Mouse (Mus musculus) liver, embryonic 15.5 days (tissue): ENCODE measurements around the gene Dennd6b. TPM values are rescaled to one million over a fixed set of nuclear protein-coding genes. Genes with fewer than 3 reads are reported as not detected.
A peak's percentile ranks its signal among the peaks of the same experiment; 100 is the strongest.

Source experiments
- ATAC-seq: fragments of 200-750 bp; cut with Nextera tagmentation; 2 replicates; pipeline ENCODE4 v1.8.0; 2017; ENCODE audit warnings: moderate number of reproducible peaks, mild to moderate bottlenecking, moderate library complexity; ENCODE audit not compliant: insufficient read depth
- H3K27ac ChIP-seq: fragments of 300-500 bp; sonication (generic); replicated peaks from 2 replicates; pipeline ENCODE4 v1.5.1; 2015; ENCODE audit warnings: mild to moderate bottlenecking, inconsistent platforms
- H3K27me3 ChIP-seq: fragments of 300-500 bp; sonication (generic); 2 replicates; pipeline ENCODE4 v1.6.1; 2015; ENCODE audit warnings: mild to moderate bottlenecking, inconsistent platforms
- H3K36me3 ChIP-seq: fragments of 300-500 bp; sonication (generic); replicated peaks from 2 replicates; pipeline ENCODE4 v1.6.1; 2015; ENCODE audit warnings: moderate library complexity, mild to moderate bottlenecking, inconsistent platforms
- H3K4me1 ChIP-seq: fragments of 300-500 bp; sonication (generic); replicated peaks from 2 replicates; pipeline ENCODE4 v1.6.1; 2015; ENCODE audit warnings: inconsistent platforms
- H3K4me2 ChIP-seq: fragments of 300-500 bp; sonication (generic); 2 replicates; pipeline ENCODE4 v1.6.1; 2015; ENCODE audit warnings: moderate library complexity, mild to moderate bottlenecking, inconsistent platforms
- H3K4me3 ChIP-seq: fragments of 300-500 bp; sonication (generic); replicated peaks from 2 replicates; pipeline ENCODE4 v1.5.1; 2015; ENCODE audit warnings: mild to moderate bottlenecking, inconsistent platforms
- H3K9ac ChIP-seq: fragments of 300-500 bp; sonication (generic); 2 replicates; pipeline ENCODE4 v1.6.1; 2015; ENCODE audit warnings: moderate library complexity, mild to moderate bottlenecking, inconsistent platforms
- H3K9me3 ChIP-seq: fragments of 300-500 bp; sonication (generic); replicated peaks from 2 replicates; pipeline ENCODE4 v1.6.1; 2016; ENCODE audit warnings: inconsistent platforms
- WGBS: fragments of 180-500 bp; shearing (Covaris S2); methylation state at CpG from one replicate; pipeline ENCODE4 v1.1.7; 2015; ENCODE audit warnings: mixed read lengths; ENCODE audit not compliant: insufficient replicate concordance; 5-methylcytosine and 5-hydroxymethylcytosine counted together
- polyA plus RNA-seq: library from polyadenylated mRNA; unstranded; fragments of >200 nt; fragmentation: Nextera tagmentation; extraction: Ambion mirVana; gene quantifications from 2 replicates; pipeline ENCODE4 v1.2.1, GENCODE M21; 2015

Gene Dennd6b
- polyA plus RNA-seq, 1 experiment from 2014 or later, result 3.5 TPM

DNA sequence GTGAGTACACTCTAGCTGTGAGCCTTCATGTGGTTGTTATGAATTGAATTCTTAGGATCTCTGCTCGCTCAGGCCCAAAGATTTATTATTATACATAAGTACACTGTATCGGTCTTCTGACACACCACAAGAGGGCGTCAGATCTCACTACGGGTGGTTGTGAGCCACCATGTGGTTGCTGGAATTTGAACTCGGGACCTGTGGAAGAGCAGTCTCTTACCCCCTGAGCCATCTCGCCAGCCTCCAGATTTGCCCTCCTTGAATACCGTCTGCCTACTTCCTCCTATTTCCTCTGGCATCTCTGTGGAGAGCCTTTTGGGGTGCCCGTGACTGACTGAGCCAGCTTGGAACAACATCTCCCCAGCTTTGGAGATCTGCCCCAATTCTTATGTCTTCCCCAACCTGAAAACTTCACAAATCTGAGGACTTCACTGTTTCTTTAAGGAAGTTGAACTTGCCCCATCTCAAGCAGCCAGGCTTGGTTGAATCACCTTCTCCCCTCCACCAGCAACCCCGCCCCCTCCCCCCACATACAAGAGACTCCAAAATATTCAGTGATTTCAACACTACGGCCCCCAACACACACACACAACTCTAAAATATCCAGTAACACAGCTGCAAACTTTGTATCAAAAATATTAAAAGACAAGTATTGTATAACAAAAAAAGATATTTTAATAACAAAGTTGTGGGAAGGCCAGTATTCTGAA, 14.6 kb downstream of the Dennd6b start:
- peak overlapping the region; percentile 64; the same call in 1 of the 2 replicates for H3K4me2 ChIP-seq
- H3K36me3 ChIP-seq, result no peaks in the 10 kb centered on the region
- ATAC-seq, result no peak
- WGBS, result 32% methylated on average over 10 of the region's 10 CpGs
- no peak overlapping the region for H3K4me3 ChIP-seq
- no peaks in the 10 kb centered on the region for H3K9me3 ChIP-seq
- no peak overlapping the region for H3K9ac ChIP-seq
- H3K27me3 ChIP-seq, result peaks cover 67% of the 10 kb centered on the region
- peak overlapping the region; percentile 29; the same call in 1 of the 2 replicates for H3K27ac ChIP-seq
- peaks cover 39% of the 10 kb centered on the region for H3K4me1 ChIP-seq

GRCm38 (mm10) chr15:89180571-89181229, 15.6 kb downstream of the Dennd6b start, which contains the start of gene Plxnb2:
Plxnb2 (minus strand) TSS chr15:89180788.
- peak within 1 kb of the TSS; percentile 59 for H3K4me3 ChIP-seq
- H3K9me3 ChIP-seq, result no peaks in the 10 kb centered on the region
- ATAC-seq, result peak; percentile 67
- peaks cover 77% of the 10 kb centered on the region for H3K27me3 ChIP-seq
- under 1% methylated on average over 67 of the region's 72 CpGs for WGBS
- peak within 1 kb of the TSS; percentile 64 for H3K4me2 ChIP-seq
- H3K36me3 ChIP-seq, result no peaks in the 10 kb centered on the region
- peak within 1 kb of the TSS; percentile 83 for H3K27ac ChIP-seq
- peak within 1 kb of the TSS; percentile 48 for H3K9ac ChIP-seq
- H3K4me1 ChIP-seq, result peaks cover 48% of the 10 kb centered on the region

- peak overlapping the region; percentile 48 for H3K9ac ChIP-seq
- H3K36me3 ChIP-seq, result no peaks in the 10 kb centered on the region
- peak overlapping the region; percentile 48 for H3K27ac ChIP-seq
- H3K27me3 ChIP-seq, result peaks cover 83% of the 10 kb centered on the region
- no peaks in the 10 kb centered on the region for H3K9me3 ChIP-seq
- peaks cover 54% of the 10 kb centered on the region for H3K4me1 ChIP-seq
- ATAC-seq, result no peak
- H3K4me3 ChIP-seq, result peak overlapping the region; percentile 59
- 4% methylated on average over 26 of the region's 26 CpGs for WGBS
- H3K4me2 ChIP-seq, result peak overlapping the region; percentile 64
Measured at GRCm38 (mm10) chr15:89180081-89180541, 16.2 kb downstream of the Dennd6b start.

DNA sequence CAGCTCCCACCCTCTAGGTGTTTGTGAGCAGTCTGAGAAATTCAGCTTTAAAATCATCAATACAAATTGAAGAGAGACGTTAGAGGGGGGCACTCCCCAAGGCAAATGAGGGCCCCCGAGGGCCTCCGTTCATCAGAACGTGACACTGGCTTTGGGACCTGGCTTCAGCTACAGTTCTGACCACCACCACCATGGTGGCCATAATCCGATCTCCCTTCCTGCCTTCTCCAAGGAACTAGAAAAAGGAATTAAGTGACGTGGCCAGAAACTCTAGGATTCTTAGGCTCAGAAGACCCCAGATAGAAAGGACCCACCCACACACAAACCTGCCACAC, 16.7 kb downstream of the Dennd6b start:
- Histone ChIP-seq H3K27me3 (peaks cover 88% of the 10 kb centered on the region), H3K36me3 (no peaks in the 10 kb centered on the region), H3K9ac (no peak overlapping the region), H3K4me1 (peaks cover 59% of the 10 kb centered on the region), H3K9me3 (no peaks in the 10 kb centered on the region), H3K4me2 (peak overlapping the region; percentile 64), H3K4me3 (peak overlapping the region; percentile 59), H3K27ac (peak overlapping the region; percentile 83)
- no peak for ATAC-seq
- 12% methylated on average over 6 of the region's 6 CpGs for WGBS

GRCm38 (mm10) chr15:89178954-89179629, 17.2 kb downstream of the Dennd6b start:
- Histone ChIP-seq H3K9me3 (no peaks in the 10 kb centered on the region), H3K36me3 (no peaks in the 10 kb centered on the region), H3K4me1 (peaks cover 64% of the 10 kb centered on the region), H3K27ac (peak overlapping the region; percentile 83), H3K27me3 (peaks cover 93% of the 10 kb centered on the region), H3K4me2 (peak overlapping the region; percentile 64), H3K9ac (no peak overlapping the region), H3K4me3 (peak overlapping the region; percentile 59)
- 0 out of 2 replicates have a peak, but pooled peaks have one; percentile 9 for ATAC-seq
- WGBS, result 15% methylated on average over 16 of the region's 16 CpGs

GRCm38 (mm10) chr15:89178260-89178860, 17.9 kb downstream of the Dennd6b start:
- H3K27ac ChIP-seq, result peak overlapping the region; percentile 83
- H3K4me1 ChIP-seq, result peaks cover 71% of the 10 kb centered on the region
- no peak overlapping the region for H3K9ac ChIP-seq
- H3K9me3 ChIP-seq, result no peaks in the 10 kb centered on the region
- H3K36me3 ChIP-seq, result no peaks in the 10 kb centered on the region
- no peak for ATAC-seq
- WGBS, result 55% methylated on average over 7 of the region's 7 CpGs
- H3K27me3 ChIP-seq, result peaks cover 97% of the 10 kb centered on the region
- peak overlapping the region; percentile 64 for H3K4me2 ChIP-seq
- H3K4me3 ChIP-seq, result peak overlapping the region; percentile 59

- H3K9ac ChIP-seq, result 0 out of 2 replicates have a peak overlapping the region, but pooled peaks have one; percentile 6
- WGBS, result 22% methylated on average over 4 of the region's 4 CpGs
- H3K4me2 ChIP-seq, result peak overlapping the region; percentile 64
- H3K4me3 ChIP-seq, result no peak overlapping the region
- H3K4me1 ChIP-seq, result peaks cover 78% of the 10 kb centered on the region
- H3K27ac ChIP-seq, result peak overlapping the region; percentile 83
- no peaks in the 10 kb centered on the region for H3K36me3 ChIP-seq
- peaks cover 99% of the 10 kb centered on the region for H3K27me3 ChIP-seq
- H3K9me3 ChIP-seq, result no peaks in the 10 kb centered on the region
- ATAC-seq, result peak; percentile 48
Measured at GRCm38 (mm10) chr15:89177576-89178259, 18.6 kb downstream of the Dennd6b start.

DNA sequence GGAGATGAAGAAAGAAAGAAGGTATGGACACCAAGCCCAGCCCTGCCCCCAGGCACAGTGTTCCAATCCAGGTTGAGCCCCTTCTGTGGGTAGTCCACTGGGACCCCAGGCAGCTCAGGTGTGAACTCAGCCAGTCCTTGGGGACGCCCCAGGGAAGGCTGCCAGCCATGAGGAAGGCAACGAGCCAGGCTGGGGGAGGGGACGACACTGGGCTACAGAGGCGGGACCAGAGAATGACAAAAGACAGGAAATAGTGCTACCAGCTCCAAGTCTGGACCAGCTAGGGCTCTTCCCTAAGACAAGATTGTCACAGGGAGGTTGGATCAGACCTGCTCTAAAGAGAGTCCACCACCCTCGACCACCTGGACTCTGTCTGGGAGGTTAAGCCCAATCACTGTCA, 19.2 kb downstream of the Dennd6b start:
- Histone ChIP-seq H3K4me3 (no peak overlapping the region), H3K36me3 (no peaks in the 10 kb centered on the region), H3K4me1 (peaks cover 84% of the 10 kb centered on the region), H3K9me3 (no peaks in the 10 kb centered on the region), H3K27me3 (peaks cover 99% of the 10 kb centered on the region), H3K27ac (peak overlapping the region; percentile 83), H3K4me2 (peak overlapping the region; percentile 64), H3K9ac (peak overlapping the region; percentile 6; the same call in 1 of the 2 replicates)
- peak; percentile 16; the same call in 1 of the 2 replicates for ATAC-seq
- WGBS, result 7% methylated on average over 5 of the region's 5 CpGs

DNA sequence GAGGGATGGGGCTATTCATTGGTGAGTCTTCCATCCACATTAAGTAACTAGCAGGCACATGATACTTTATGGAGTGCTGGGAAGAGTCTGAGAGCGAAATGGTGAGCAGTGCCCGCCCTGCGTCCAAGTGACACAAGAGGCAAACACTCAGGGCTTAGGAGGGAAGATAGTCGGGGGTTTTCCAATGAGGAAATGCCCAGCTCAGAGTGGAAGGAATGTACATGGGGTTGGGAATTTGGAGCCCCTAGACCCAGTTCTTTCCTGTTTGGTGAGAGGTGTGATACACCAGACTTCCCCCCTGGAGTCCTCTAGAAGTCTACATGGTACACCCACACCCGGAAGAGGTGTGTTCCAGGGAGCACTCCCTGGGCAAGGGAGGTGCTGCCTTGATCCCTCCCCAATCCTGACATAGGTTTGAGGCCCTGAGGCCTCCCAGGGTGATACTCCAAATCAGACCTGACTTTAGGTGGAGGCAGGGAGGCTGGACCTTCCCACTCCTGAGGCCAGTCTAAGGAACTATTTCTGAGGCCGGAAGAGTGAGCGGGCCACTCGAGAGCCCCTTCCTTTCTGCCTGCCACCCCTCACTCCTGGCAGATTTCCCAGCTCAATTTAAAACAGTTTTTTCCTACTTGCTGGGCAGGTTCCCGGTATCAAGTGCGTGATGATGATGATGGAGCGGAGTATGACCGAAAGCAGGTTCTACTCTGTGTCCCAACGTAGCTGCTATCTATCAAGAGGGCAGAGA, 20.7 kb downstream of the Dennd6b start:
- Histone ChIP-seq H3K27me3 (peaks cover 97% of the 10 kb centered on the region), H3K4me1 (peaks cover 87% of the 10 kb centered on the region), H3K27ac (0 out of 2 replicates have a peak overlapping the region, but pooled peaks have one; percentile 83), H3K9me3 (no peaks in the 10 kb centered on the region), H3K4me2 (no peak overlapping the region), H3K36me3 (no peaks in the 10 kb centered on the region), H3K9ac (no peak overlapping the region), H3K4me3 (no peak overlapping the region)
- 72% methylated on average over 13 of the region's 13 CpGs for WGBS
- no peak for ATAC-seq

DNA sequence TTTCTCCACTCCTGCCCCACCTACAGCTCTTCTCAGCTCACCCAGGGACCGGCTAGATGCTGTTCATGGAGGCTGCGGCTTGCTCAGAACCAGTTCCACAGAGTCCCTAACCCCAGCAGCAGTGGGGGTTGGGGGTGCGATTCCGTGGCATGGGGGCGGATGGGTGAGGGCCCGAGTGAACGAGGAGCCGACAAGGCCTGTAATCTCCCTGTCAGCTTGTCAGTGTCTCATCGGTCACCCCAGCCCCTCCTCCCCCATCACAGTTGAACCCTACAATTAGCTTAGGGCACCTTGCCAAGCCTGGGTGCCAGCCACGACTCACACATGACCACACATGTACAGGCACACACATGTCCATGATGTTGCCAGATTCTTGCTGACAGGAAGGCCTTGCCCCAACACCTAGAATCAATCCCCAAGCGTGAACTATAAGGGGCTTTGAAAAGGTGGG, 21.4 kb downstream of the Dennd6b start:
- Histone ChIP-seq H3K36me3 (no peaks in the 10 kb centered on the region), H3K9me3 (no peaks in the 10 kb centered on the region), H3K27ac (no peak overlapping the region), H3K4me2 (no peak overlapping the region), H3K9ac (no peak overlapping the region), H3K27me3 (peaks cover 91% of the 10 kb centered on the region), H3K4me3 (no peak overlapping the region), H3K4me1 (peaks cover 93% of the 10 kb centered on the region)
- no peak for ATAC-seq
- WGBS, result 58% methylated on average over 11 of the region's 11 CpGs
